Mouse (Mus musculus) telencephalon, adult 2 months (tissue): ENCODE measurements around the gene Tnfsf15.

ENCODE experiments used
- DNase-seq: peaks from one replicate; pipeline ENCODE4 v3.0.0-alpha.2; 2011; ENCODE audit warnings: low read depth, low spot score

Tnfsf15 gene

DNA sequence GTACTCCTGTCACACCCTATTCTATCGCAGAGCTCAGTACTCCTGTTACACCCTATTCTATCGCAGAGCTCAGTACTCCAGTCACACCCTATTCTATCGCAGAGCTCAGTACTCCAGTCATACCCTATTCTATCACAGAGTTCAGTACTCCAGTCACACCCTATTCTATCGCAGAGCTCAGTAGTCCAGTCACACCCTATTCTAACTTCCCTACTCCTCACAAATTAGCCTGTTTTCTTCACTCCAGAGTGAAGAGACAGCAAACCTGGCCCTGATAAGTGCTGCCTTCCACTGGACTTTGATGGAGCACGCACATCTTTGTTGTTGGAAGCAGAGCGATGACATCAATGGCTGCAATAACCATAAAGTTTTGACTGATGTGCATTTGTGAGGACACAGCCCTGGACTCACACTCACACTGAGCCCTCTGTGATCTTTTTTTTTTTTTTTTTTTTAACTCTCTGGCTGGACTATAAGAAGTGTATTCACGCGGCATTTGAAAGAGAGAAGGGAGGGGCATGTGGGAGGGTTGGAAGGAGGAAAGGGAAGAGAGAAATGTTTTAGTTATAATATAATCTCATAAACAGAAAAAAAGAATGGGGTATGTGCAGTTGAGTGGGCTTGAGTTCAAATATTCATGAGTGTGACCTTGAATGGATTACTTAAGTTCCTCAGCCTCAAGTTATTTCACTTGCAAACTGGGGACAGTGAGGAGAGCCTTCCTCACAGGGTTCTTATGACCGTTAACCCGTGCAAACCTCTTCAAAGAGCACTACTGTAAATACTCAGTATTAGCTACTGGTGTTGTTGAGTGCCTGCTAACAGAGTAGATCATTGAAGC is 60.3 kb downstream of the Tnfsf15 start:
- DNase-seq = no peak

DNA sequence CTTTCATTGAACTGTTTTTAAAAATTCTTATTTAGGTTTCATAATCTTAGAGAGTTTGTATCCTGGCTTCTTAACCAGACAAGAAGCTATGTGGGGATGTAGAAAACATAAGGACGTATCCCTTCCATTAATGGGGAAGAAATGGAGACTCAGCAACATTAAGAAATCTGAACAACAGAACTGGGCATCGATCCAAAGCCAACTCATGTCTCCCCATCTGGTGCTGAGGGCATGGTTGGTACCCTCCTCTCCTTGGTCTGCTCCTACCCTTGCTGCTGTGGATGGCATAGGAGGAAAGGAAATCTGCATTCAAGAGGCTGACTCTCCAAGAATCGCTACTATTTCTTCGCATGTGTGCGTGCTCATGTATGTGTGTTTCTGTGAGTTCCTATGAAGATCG is 61.2 kb downstream of the Tnfsf15 start:
- DNase-seq = no peak

- DNase-seq = no peak
These were observed 61.9 kb downstream of the Tnfsf15 start for GRCm38 (mm10) chr4:63683056-63683455.

GRCm38 (mm10) chr4:63682441-63682840 is 62.5 kb downstream of the Tnfsf15 start:
- DNase-seq = no peak

DNA sequence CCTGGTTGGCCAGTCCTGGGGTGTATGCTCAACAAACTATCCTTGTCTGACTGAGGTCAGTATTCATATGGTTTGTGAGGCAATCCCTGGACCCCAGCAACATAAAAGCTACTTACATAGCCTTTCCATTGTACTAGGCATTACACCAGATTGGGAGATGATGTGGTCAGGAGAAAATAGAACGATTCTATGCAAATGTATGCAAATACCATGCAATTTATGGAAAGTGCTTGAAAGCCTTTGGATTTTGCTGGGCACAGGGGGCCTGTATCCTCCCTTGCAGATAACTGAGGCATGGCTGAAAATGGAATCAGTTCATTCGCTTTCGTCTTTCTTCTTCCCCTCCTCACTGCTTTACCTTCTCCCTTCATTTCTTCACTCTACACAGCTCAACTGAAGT is 63.4 kb downstream of the Tnfsf15 start:
- DNase-seq = peak; percentile 10
